Mouse (Mus musculus): Measurements from ENCODE around the gene Nbr1. TPM values are rescaled to one million over a fixed set of nuclear protein-coding genes. Genes with fewer than 3 reads are reported as not detected.
"Not testable (repeated sequence)": the region's sequence is repeated elsewhere in the genome, so short reads cannot be mapped to it uniquely, and the experiment has no call there.

Gene Nbr1
- polyA plus RNA-seq, 1 experiment from 2014 or later: 99.4 TPM

DNA sequence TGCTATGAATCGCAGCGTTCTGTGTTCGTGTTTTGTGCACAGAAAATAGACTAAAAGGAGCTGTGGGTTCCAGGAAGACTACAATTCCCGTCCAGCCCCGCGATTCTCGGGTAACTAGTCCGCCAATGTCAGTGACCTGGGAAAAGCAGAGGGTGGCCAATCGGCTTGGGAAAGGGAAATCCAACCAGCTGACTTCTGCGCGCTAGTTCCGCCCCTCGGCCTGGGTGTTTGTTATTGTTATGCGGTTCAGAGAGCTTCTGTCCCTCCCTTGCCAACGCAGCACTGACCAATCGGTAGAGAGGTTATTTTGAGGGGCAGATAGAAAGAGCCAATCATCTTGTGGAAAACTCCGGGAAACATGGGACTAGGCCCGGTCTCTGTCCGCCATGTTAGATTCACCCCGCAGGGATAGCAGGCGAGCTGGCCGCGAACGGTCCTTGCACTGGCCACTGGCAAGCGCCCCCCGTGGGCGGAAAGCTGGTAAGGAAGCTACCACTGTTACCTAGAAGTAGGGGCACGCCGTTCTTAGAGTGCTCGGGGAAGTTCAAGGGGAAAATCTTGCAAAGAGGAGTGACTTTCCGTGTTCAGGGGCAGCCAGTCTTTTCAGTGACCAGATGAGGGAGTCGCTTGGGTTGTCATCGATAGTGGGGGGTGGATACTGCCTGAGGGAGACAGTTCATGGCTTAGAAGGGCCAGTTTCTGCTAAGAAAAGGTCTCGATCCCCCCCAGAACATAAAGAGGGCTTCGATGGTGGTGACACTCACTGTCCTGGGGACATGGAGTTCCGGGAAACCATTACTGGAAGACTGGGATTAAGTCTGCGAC is 739 bp downstream of the Nbr1 start:
- peak; percentile 99 for ATAC-seq (ENCODE audit: low read depth)
- H3K4me1 ChIP-seq (replicated peaks): peaks cover 45% of the 10 kb centered on the region
- WGBS: under 1% methylated on average over 37 of the region's 37 CpGs

DNA sequence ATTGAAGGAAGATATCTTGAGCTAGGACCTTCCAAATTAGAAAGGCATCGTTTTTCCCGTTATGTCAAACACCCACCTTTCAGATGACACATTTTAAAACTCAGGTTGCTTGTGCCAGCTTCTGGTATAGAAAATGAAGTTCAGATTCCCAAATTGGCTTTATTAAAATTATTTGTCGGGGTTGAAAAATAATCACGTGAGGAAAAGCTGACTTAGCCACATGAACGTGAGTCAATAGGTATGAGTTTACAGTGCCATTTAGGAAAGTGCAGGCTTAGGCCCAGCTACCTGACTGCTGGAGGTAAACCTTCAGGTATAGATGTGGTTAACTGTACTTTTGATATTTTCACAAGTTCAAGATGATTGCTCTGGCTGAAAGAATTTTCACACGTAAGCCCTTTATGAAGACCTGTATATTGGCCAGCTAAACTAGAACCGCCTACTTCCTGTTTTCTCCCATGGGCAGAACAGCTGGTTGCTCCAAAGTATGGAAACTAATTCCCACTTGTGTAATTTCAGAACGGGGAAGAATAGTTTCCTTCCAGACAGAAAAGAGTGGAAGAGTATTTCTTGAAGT is 1.5 kb downstream of the Nbr1 start:
- Histone ChIP-seq H3K27me3 (no peaks in the 10 kb centered on the region), H3K4me1 (replicated peaks) (peaks cover 45% of the 10 kb centered on the region), H3K4me2 (peak overlapping the region; percentile 86), H3K27ac (replicated peaks) (peak overlapping the region; percentile 97), H3K9me3 (no peaks in the 10 kb centered on the region), H3K4me3 (peak overlapping the region; percentile 82), H3K36me3 (peaks cover 24% of the 10 kb centered on the region), H3K9ac (peak overlapping the region; percentile 87)
- WGBS: 25% methylated on average over 8 of the region's 8 CpGs
- no peak for ATAC-seq (ENCODE audit: low read depth)

More for the DNA sequence above, 739 bp downstream of the Nbr1 start:
- H3K27ac ChIP-seq (replicated peaks): peak overlapping the region; percentile 97
- H3K27me3 ChIP-seq: no peaks in the 10 kb centered on the region
- H3K4me3 ChIP-seq: peak overlapping the region; percentile 82
- peak overlapping the region; percentile 87 for H3K9ac ChIP-seq
- peaks cover 17% of the 10 kb centered on the region for H3K36me3 ChIP-seq
- no peaks in the 10 kb centered on the region for H3K9me3 ChIP-seq
- peak overlapping the region; percentile 86 for H3K4me2 ChIP-seq

DNA sequence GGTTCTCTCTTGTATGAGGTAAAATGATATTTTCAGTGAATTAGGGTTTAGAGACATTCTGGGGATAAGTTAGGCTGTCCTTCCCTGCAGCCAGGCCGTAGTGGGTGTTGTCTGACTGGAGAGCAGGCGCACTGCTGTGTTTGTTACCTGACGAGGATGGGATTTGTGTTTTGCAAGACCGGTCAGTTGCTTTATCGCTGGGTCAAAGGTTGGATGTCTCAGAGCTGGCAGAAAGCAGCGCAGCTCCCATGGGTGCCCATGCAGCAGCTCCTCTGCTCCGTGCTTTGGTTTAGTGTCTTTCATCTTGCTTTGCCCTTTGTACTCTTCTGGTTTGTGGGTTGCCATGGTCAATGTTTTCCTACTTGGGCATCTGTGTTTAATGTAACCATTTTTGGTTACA is 4.6 kb downstream of the Nbr1 start:
- Histone ChIP-seq H3K9ac (no peak overlapping the region), H3K4me1 (replicated peaks) (peaks cover 33% of the 10 kb centered on the region), H3K27ac (replicated peaks) (no peak overlapping the region), H3K9me3 (no peaks in the 10 kb centered on the region), H3K27me3 (no peaks in the 10 kb centered on the region), H3K4me3 (no peak overlapping the region), H3K36me3 (peaks cover 54% of the 10 kb centered on the region), H3K4me2 (no peak overlapping the region)
- ATAC-seq (ENCODE audit: low read depth): no peak
- WGBS: 90% methylated on average over 7 of the region's 7 CpGs

DNA sequence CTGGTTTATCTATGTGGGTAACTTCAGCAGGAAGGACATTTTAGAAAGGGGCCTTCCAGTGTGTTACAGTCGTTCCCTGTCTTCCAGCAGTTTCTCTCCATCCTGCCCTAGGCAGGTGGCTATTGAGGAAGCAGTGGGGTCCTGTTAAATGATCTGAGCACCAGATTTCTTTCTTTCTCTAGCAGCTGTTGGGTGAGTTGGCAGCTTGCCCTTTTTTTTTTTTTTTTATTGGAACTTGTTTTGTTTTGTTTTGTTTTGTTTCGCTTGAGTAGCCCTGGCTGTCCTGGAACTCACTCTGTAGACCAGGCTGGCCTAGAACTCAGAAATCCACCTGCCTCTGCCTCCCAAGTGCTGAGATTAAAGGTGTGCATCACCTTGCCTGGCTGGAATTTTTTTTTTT is 5.0 kb downstream of the Nbr1 start:
- Histone ChIP-seq H3K36me3 (peaks cover 58% of the 10 kb centered on the region), H3K9me3 (no peaks in the 10 kb centered on the region), H3K4me2 (no peak overlapping the region), H3K4me3 (no peak overlapping the region), H3K9ac (no peak overlapping the region), H3K27ac (replicated peaks) (no peak overlapping the region), H3K4me1 (replicated peaks) (peaks cover 33% of the 10 kb centered on the region), H3K27me3 (no peaks in the 10 kb centered on the region)
- ATAC-seq (ENCODE audit: low read depth): no peak
- WGBS: 74% methylated on average over 2 of the region's 2 CpGs

DNA sequence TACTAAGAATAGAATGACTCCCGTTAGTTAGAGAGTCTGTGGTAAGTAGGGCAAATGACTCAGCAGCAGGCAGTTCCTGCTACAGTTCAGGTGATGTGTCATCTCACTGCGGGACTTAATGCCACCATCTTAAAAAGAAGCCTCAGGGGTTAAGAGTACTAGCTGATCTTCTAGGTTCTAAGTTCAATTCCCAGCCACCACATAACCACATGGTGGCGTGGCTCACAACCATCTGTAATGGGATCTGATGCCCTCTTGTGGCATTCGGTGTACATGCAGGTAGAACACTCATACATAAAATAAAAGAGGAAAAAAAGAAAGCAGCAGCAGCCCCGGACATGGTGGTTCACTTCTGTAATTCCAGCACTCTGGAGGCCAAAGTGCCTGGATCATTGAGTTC is 10.4 kb downstream of the Nbr1 start:
- Histone ChIP-seq H3K4me3 (no peak overlapping the region), H3K27me3 (no peaks in the 10 kb centered on the region), H3K4me2 (no peak overlapping the region), H3K4me1 (replicated peaks) (no peaks in the 10 kb centered on the region), H3K9me3 (no peaks in the 10 kb centered on the region), H3K9ac (no peak overlapping the region), H3K27ac (replicated peaks) (no peak overlapping the region), H3K36me3 (peaks cover 93% of the 10 kb centered on the region)
- WGBS: 38% methylated on average over 5 of the region's 5 CpGs
- ATAC-seq (ENCODE audit: low read depth): no peak

DNA sequence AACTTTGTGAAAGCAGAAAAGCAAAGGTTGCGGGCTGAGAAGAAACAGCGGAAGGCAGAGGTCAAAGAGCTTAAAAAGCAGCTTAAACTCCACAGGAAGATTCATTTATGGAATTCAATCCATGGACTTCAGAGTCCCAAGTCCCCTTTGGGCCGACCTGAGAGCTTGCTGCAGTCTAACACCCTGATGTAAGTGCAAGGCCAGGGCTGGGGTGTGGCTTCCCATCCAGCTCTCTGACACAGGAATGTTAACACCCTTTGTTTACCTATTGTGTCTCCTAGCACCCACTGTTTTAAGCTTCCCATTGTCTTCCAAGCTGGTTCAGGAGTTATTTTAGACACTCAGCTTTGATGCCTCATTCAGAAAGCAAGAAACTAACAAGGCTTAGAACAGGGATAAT is 16.5 kb downstream of the Nbr1 start:
- Histone ChIP-seq H3K27ac (replicated peaks) (no peak overlapping the region), H3K9ac (no peak overlapping the region), H3K9me3 (no peaks in the 10 kb centered on the region), H3K36me3 (peaks cover 95% of the 10 kb centered on the region), H3K4me2 (no peak overlapping the region), H3K27me3 (no peaks in the 10 kb centered on the region), H3K4me1 (replicated peaks) (no peaks in the 10 kb centered on the region), H3K4me3 (no peak overlapping the region)
- 88% methylated on average over 3 of the region's 3 CpGs for WGBS
- ATAC-seq (ENCODE audit: low read depth): no peak

DNA sequence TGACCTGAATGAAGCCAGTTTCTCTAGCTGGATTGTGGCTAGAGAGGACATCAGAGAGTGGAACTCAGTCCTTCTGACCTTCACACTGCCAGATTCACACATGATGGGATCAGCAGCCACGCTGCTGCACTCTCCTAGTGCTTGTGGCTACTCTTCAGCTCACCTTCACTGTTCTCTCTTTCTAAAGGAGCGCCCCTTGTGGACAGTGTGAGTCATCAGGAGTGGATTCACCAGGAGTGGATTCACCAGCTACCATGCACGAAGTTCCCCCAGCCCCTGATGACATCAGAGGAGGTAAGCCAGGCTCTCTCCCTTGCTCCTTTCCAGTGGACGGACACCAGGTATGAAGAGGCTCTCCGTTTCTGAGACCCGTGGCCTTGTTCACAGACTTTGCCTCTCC is 24.2 kb downstream of the Nbr1 start:
- Histone ChIP-seq H3K27ac (replicated peaks) (no peak overlapping the region), H3K4me1 (replicated peaks) (no peaks in the 10 kb centered on the region), H3K4me3 (no peak overlapping the region), H3K27me3 (no peaks in the 10 kb centered on the region), H3K9ac (no peak overlapping the region), H3K9me3 (no peaks in the 10 kb centered on the region), H3K36me3 (peaks cover 99% of the 10 kb centered on the region), H3K4me2 (no peak overlapping the region)
- 81% methylated on average over 6 of the region's 6 CpGs for WGBS
- no peak for ATAC-seq (ENCODE audit: low read depth)

DNA sequence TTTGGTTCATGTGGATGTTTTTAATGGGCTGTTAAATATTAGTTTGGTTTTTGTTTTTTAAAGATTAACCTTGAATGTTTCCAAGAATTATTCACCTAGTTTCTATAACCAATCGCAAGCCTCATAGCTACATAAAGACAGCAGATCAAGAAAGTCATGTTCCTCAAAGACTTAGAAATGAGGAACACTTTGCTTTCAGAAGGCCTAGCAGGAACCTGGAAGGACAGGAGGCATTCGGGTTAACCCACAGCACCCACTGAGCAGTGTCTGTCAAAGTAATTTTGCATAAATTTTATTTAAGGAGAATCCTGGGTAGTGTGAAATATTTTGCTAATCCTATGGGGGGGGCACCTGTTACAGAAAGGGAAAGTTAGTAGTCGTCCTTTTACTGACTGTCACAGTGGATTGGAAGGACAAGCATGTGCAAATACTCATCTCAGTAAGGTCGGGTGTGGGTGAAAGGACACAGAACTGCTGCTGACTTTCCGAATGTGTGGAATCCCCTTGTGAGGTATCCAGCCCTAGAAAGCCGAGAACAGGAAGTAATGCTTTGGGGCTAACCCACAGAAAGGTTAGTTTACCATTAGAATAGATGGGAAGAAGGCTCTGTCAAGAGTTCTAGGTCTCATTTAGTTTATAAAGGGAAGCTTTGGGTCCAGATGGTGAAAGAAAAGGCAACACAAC is 29.3 kb downstream of the Nbr1 start:
- peaks cover 57% of the 10 kb centered on the region for H3K36me3 ChIP-seq
- H3K27me3 ChIP-seq: no peaks in the 10 kb centered on the region
- no peak overlapping the region for H3K4me3 ChIP-seq
- H3K9ac ChIP-seq: no peak overlapping the region
- no peak for ATAC-seq (ENCODE audit: low read depth)
- no peaks in the 10 kb centered on the region for H3K9me3 ChIP-seq
- 78% methylated on average over 6 of the region's 6 CpGs for WGBS
- no peak overlapping the region for H3K27ac ChIP-seq (replicated peaks)
- no peak overlapping the region for H3K4me2 ChIP-seq
- H3K4me1 ChIP-seq (replicated peaks): peaks cover 8% of the 10 kb centered on the region

DNA sequence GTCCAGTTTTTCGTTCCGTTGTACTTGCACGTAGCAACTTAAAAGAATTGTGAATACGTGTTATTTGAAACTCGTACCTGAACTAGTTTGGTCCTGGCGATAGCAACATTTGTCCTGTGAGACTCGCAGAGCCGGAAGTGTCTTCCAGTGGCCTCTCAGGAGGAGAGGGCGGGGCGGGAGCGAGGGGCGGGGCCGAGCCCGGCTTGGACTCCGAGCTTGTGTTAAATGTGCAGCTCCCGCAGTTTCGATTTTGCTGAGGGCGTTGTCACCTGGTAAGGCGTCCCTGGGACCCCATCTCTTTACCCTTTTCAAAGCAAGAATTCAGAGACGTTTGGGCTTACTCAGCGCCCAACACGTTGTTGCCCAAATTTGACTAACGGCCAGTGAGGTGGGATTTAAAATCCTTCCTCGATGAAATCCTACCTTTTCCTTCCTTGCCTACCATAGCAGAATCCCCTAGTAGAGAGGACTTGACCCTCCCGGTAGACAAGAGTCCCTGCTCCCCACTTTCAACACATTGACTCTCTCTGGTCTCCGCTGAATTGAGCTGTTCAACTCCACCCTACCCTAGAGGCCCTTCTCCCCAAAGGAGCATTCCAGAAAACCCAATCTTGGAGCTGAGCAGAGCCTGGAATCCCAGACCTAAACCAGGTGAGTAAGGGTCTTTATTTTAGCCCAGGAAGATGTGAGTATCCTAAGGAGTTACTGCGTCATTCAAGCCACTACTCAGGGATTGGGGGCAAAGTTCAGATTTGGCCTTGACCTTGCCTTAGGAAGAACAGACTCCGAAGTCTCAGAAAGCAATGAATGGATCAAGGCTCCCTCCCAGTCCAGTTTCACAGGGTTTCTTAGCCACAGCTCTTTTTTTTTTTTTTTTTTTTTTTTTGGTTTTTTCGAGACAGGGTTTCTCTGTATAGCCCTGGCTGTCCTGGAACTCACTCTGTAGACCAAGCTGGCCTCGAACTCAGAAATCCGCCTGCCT is 30.4 kb downstream of the Nbr1 start, which contains the start of gene Tmem106a:
Gene Tmem106a, plus strand, starts transcription at position 189 of the 982 bp plus-strand sequence.
- peaks cover 8% of the 10 kb centered on the region for H3K4me1 ChIP-seq (replicated peaks)
- peak within 1 kb of the TSS; percentile 31 for H3K4me3 ChIP-seq
- no peaks in the 10 kb centered on the region for H3K9me3 ChIP-seq
- WGBS: 24% methylated on average over 31 of the region's 31 CpGs
- peak within 1 kb of the TSS; percentile 31 for H3K9ac ChIP-seq
- H3K36me3 ChIP-seq: peaks cover 57% of the 10 kb centered on the region
- no peak within 1 kb of the TSS for H3K27ac ChIP-seq (replicated peaks)
- no peak for ATAC-seq (ENCODE audit: low read depth)
- H3K4me2 ChIP-seq: peak within 1 kb of the TSS; percentile 47
- no peaks in the 10 kb centered on the region for H3K27me3 ChIP-seq

DNA sequence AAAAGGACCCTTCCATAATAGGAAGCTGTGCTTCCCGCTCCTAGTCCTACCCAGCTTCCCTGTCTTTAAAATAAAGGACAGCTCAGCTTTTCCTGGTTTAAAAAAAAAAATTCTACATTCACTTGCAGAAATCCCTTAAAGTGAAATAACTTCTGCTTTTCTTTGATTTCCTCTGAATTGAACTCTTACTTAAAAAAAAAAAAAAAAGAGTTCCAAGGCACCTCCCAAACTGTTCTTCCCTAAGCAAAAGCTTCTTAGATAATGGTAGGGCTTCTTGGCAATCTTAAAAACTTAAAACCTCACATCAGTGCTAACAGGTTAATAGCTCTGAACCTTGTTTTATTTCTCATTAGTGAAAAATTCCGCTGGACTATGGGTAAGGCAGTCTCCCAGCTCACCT is 31.3 kb downstream of the Nbr1 start:
- Histone ChIP-seq H3K9ac (no peak overlapping the region), H3K9me3 (no peaks in the 10 kb centered on the region), H3K4me3 (no peak overlapping the region), H3K4me2 (no peak overlapping the region), H3K36me3 (peaks cover 49% of the 10 kb centered on the region), H3K27me3 (no peaks in the 10 kb centered on the region), H3K4me1 (replicated peaks) (peaks cover 8% of the 10 kb centered on the region), H3K27ac (replicated peaks) (no peak overlapping the region)
- 87% methylated on average over 2 of the region's 2 CpGs for WGBS
- no peak for ATAC-seq (ENCODE audit: low read depth)

DNA sequence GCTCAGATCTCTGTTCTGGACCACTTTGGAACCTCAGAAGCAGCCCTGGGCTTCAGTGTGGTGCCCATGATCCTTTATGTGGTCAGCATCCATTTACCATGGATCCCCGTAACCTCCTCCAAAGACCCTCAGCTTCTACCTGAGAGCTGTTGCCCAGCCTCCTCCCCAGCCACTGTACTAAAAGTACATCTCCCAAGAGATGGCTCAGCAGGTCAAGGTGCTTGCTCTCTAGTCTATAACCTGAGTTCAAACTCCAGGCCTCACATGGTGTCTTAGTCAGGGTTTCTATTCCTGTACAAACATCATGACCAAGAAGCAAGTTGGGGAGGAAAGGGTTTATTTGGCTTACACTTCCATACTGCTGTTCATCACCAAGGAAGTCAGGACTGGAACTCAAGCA is 33.1 kb downstream of the Nbr1 start:
- ATAC-seq (ENCODE audit: low read depth); H3K9ac ChIP-seq; H3K9me3 ChIP-seq; H3K27me3 ChIP-seq; H3K27ac ChIP-seq (replicated peaks); H3K4me3 ChIP-seq; H3K4me2 ChIP-seq; H3K4me1 ChIP-seq (replicated peaks): not testable (repeated sequence)
- WGBS: 93% methylated on average over 1 of the region's 1 CpGs
- H3K36me3 ChIP-seq: peaks cover 34% of the 10 kb centered on the region

Data from neural tube, embryonic 13.5 days (tissue).